ENCODE assay signal across 13 mouse cellular contexts in genomic region chr15:101420903-101421302, GRCm38 (mm10). TPM values are rescaled to one million over a fixed set of nuclear protein-coding genes. Genes with fewer than 3 reads are reported as not detected.
DNase-seq lines count a peak whose midpoint lies in the region; ATAC-seq and TF ChIP-seq lines count a peak whose summit lies in the region.
"Had no signal": no experiment of that assay in that cellular context is flagged by ENCODE, and none has a peak within 500 bp of the region (broad histone marks: within the 10 kb centered on the region; RNA-seq: fewer than 3 reads in every experiment).

No protein-coding gene starts in this region.

- TF ChIP-seq CTCF in liver, embryonic 14.5 days (IDR thresholded peaks at IDR 0.05; ENCODE audit: low read depth), result peak; percentile 14; the same call in 1 of the 2 replicates

- no peaks in the 10 kb centered on the region for H3K36me3 ChIP-seq in hindbrain, embryonic 11.5 days (ENCODE audit: control insufficient read depth, insufficient read depth, low read length)
- H3K36me3 ChIP-seq in hindbrain, embryonic 12.5 days, result no peaks in the 10 kb centered on the region
- H3K36me3 ChIP-seq in liver, embryonic 14.5 days (replicated peaks; ENCODE audit: control insufficient read depth, insufficient read depth, low read depth), result no peaks in the 10 kb centered on the region
- no peaks in the 10 kb centered on the region for H3K36me3 ChIP-seq in liver, embryonic 12.5 days

- no peak for TF ChIP-seq EP300 in liver, embryonic 14.5 days (IDR thresholded peaks at IDR 0.05; ENCODE audit: low read depth)

- H3K9me3 ChIP-seq in hindbrain, embryonic 11.5 days (ENCODE audit: control insufficient read depth, low read length), result no peaks in the 10 kb centered on the region
- H3K9me3 ChIP-seq in hindbrain, embryonic 12.5 days (replicated peaks), result no peaks in the 10 kb centered on the region
- no peaks in the 10 kb centered on the region for H3K9me3 ChIP-seq in liver, embryonic 14.5 days (ENCODE audit: control insufficient read depth, low read length)
- no peaks in the 10 kb centered on the region for H3K9me3 ChIP-seq in liver, embryonic 12.5 days (replicated peaks)
- H3K9me3 ChIP-seq: lung, embryonic 15.5 days had no signal

- no peak overlapping the region for H3K4me2 ChIP-seq in hindbrain, embryonic 11.5 days (replicated peaks; ENCODE audit: low read depth, low read length)
- H3K4me2 ChIP-seq in hindbrain, embryonic 12.5 days (replicated peaks), result no peak overlapping the region
- no peak overlapping the region for H3K4me2 ChIP-seq in liver, embryonic 14.5 days (ENCODE audit: low read depth)
- no peak overlapping the region for H3K4me2 ChIP-seq in liver, embryonic 12.5 days
- H3K4me2 ChIP-seq: lung, embryonic 15.5 days had no signal

- H3K4me3 ChIP-seq in hindbrain, embryonic 11.5 days (ENCODE audit: low read depth, low read length), result no peak overlapping the region
- H3K4me3 ChIP-seq in hindbrain, embryonic 12.5 days, result no peak overlapping the region
- no peak overlapping the region for H3K4me3 ChIP-seq in liver, embryonic 14.5 days (ENCODE audit: insufficient read depth in 1 of 2, low read depth in 2 of 2, low read length in 2 of 2)
- H3K4me3 ChIP-seq in liver, embryonic 12.5 days, result no peak overlapping the region
- H3K4me3 ChIP-seq: lung, embryonic 15.5 days had no signal

- DNase-seq in hindbrain, embryonic 11.5 days (ENCODE audit: low spot score), result peak; percentile 36
- no peak for DNase-seq in liver, embryonic 14.5 days (ENCODE audit: low read depth in 3 of 3, low spot score in 3 of 3)
- peak; percentile 25 for DNase-seq in MN1 (ENCODE audit: low spot score)
- DNase-seq in embryo, embryonic 10.5 days (ENCODE audit: low spot score), result peak; percentile 44
- DNase-seq in spleen, adult 18-20 months, result no peak
- DNase-seq: adrenal gland, postnatal 10 days; cerebellum, adult 11 months had no signal

- no peak for ATAC-seq in hindbrain, embryonic 11.5 days (ENCODE audit: low FRiP score)
- ATAC-seq in hindbrain, embryonic 12.5 days (ENCODE audit: low FRiP score), result no peak
- ATAC-seq in liver, embryonic 14.5 days (ENCODE audit: insufficient read depth), result no peak
- ATAC-seq in liver, embryonic 12.5 days, result no peak
- ATAC-seq in cerebellum, adult (ENCODE audit: insufficient number of reproducible peaks, low FRiP score, low TSS enrichment), result no peak
- ATAC-seq: intestine, embryonic 16.5 days had no signal

- H3K9ac ChIP-seq in hindbrain, embryonic 11.5 days (ENCODE audit: low read depth, low read length), result no peak overlapping the region
- H3K9ac ChIP-seq in hindbrain, embryonic 12.5 days, result no peak overlapping the region
- H3K9ac ChIP-seq in liver, embryonic 14.5 days (replicated peaks), result no peak overlapping the region
- H3K9ac ChIP-seq in liver, embryonic 12.5 days, result no peak overlapping the region
- H3K9ac ChIP-seq: lung, embryonic 15.5 days had no signal

- H3K27me3 ChIP-seq in hindbrain, embryonic 11.5 days (ENCODE audit: control insufficient read depth, insufficient read depth, low read length), result no peaks in the 10 kb centered on the region
- no peaks in the 10 kb centered on the region for H3K27me3 ChIP-seq in hindbrain, embryonic 12.5 days
- H3K27me3 ChIP-seq in liver, embryonic 14.5 days (ENCODE audit: control insufficient read depth, insufficient read depth, low read length), result no peaks in the 10 kb centered on the region
- no peaks in the 10 kb centered on the region; the same call in 1 of the 2 replicates for H3K27me3 ChIP-seq in liver, embryonic 12.5 days (replicated peaks)
- H3K27me3 ChIP-seq: lung, embryonic 15.5 days had no signal

- 63% methylated on average over 6 of the region's 6 CpGs for WGBS in hindbrain, embryonic 11.5 days
- WGBS in hindbrain, embryonic 12.5 days, result 62% methylated on average over 6 of the region's 6 CpGs
- 50% methylated on average over 4 of the region's 6 CpGs for WGBS in liver, embryonic 14.5 days (ENCODE audit: insufficient replicate concordance)
- WGBS in liver, embryonic 12.5 days (ENCODE audit: insufficient replicate concordance), result 46% methylated on average over 6 of the region's 6 CpGs

- H3K4me1 ChIP-seq in hindbrain, embryonic 11.5 days (replicated peaks; ENCODE audit: control insufficient read depth, insufficient read depth, low read length), result no peaks in the 10 kb centered on the region
- H3K4me1 ChIP-seq in hindbrain, embryonic 12.5 days, result peaks cover 4% of the 10 kb centered on the region; the same call in 1 of the 2 replicates
- no peaks in the 10 kb centered on the region for H3K4me1 ChIP-seq in liver, embryonic 14.5 days (replicated peaks; ENCODE audit: control insufficient read depth in 2 of 2, insufficient read depth in 2 of 2, low read length in 1 of 2)
- H3K4me1 ChIP-seq in liver, embryonic 12.5 days, result no peaks in the 10 kb centered on the region

- no peak overlapping the region for H3K27ac ChIP-seq in hindbrain, embryonic 11.5 days (ENCODE audit: low read depth, low read length)
- H3K27ac ChIP-seq in hindbrain, embryonic 12.5 days, result no peak overlapping the region
- no peak overlapping the region for H3K27ac ChIP-seq in liver, embryonic 14.5 days
- no peak overlapping the region for H3K27ac ChIP-seq in liver, embryonic 12.5 days
- H3K27ac ChIP-seq: lung, embryonic 15.5 days had no signal

RNA-seq across cellular contexts. Expression of gene Krt7, which starts 10.1 kb away (rescaled TPM):
- 9.0 and 12.0 TPM in 2 replicates for polyA plus RNA-seq in hindbrain, embryonic 11.5 days (2014; fragmentation: Nextera tagmentation; extraction: Ambion mirVana)
- 8.8 and 10.5 TPM in 2 replicates for polyA plus RNA-seq in hindbrain, embryonic 12.5 days (2016; fragmentation: Nextera tagmentation; extraction: Ambion mirVana)
- polyA plus RNA-seq in liver, embryonic 14.5 days (2012; rRNA removed), result 0.82 and 0.85 TPM in 2 replicates
- polyA plus RNA-seq in liver, embryonic 14.5 days (2014; fragmentation: Nextera tagmentation; extraction: Ambion mirVana), result 1.5 TPM in 2 replicates
- 6.0 and 6.1 TPM in 2 replicates for polyA plus RNA-seq in liver, embryonic 12.5 days (2016; fragmentation: Nextera tagmentation; extraction: Ambion mirVana)

RNA-seq across cellular contexts. Expression of gene Krt87, which starts 17.7 kb away (rescaled TPM):
- polyA plus RNA-seq in hindbrain, embryonic 11.5 days (2014; fragmentation: Nextera tagmentation; extraction: Ambion mirVana), result 0.08 TPM in 1 of 2 replicates, not detected in the other
- polyA plus RNA-seq in hindbrain, embryonic 12.5 days (2016; fragmentation: Nextera tagmentation; extraction: Ambion mirVana), result 0.39 and 0.48 TPM in 2 replicates
- not detected in 2 replicates for polyA plus RNA-seq in liver, embryonic 14.5 days (2012; rRNA removed)
- polyA plus RNA-seq in liver, embryonic 14.5 days (2014; fragmentation: Nextera tagmentation; extraction: Ambion mirVana), result not detected in 2 replicates
- not detected in 2 replicates for polyA plus RNA-seq in liver, embryonic 12.5 days (2016; fragmentation: Nextera tagmentation; extraction: Ambion mirVana)

RNA-seq across cellular contexts. Expression of gene Krt88, which starts 26.6 kb away (rescaled TPM):
- polyA plus RNA-seq in hindbrain, embryonic 11.5 days (2014; fragmentation: Nextera tagmentation; extraction: Ambion mirVana), result not detected in 2 replicates
- polyA plus RNA-seq in hindbrain, embryonic 12.5 days (2016; fragmentation: Nextera tagmentation; extraction: Ambion mirVana), result not detected in 2 replicates
- not detected in 2 replicates for polyA plus RNA-seq in liver, embryonic 14.5 days (2012; rRNA removed)
- polyA plus RNA-seq in liver, embryonic 14.5 days (2014; fragmentation: Nextera tagmentation; extraction: Ambion mirVana), result not detected in 2 replicates
- polyA plus RNA-seq in liver, embryonic 12.5 days (2016; fragmentation: Nextera tagmentation; extraction: Ambion mirVana), result not detected in 2 replicates
- polyA plus RNA-seq: heart, embryonic 16.5 days; lung, embryonic 15.5 days had no signal

RNA-seq across cellular contexts. Expression of gene Krt81, which starts 42.6 kb away (rescaled TPM):
- not detected in 2 replicates for polyA plus RNA-seq in hindbrain, embryonic 11.5 days (2014; fragmentation: Nextera tagmentation; extraction: Ambion mirVana)
- not detected in 2 replicates for polyA plus RNA-seq in hindbrain, embryonic 12.5 days (2016; fragmentation: Nextera tagmentation; extraction: Ambion mirVana)
- polyA plus RNA-seq in liver, embryonic 14.5 days (2012; rRNA removed), result not detected in 2 replicates
- not detected in 2 replicates for polyA plus RNA-seq in liver, embryonic 14.5 days (2014; fragmentation: Nextera tagmentation; extraction: Ambion mirVana)
- polyA plus RNA-seq in liver, embryonic 12.5 days (2016; fragmentation: Nextera tagmentation; extraction: Ambion mirVana), result not detected in 2 replicates
- polyA plus RNA-seq: heart, embryonic 16.5 days; intestine, embryonic 16.5 days; lung, embryonic 15.5 days had no signal

RNA-seq across cellular contexts. Expression of gene Krt80, which starts 50.9 kb away (rescaled TPM):
- polyA plus RNA-seq in hindbrain, embryonic 11.5 days (2014; fragmentation: Nextera tagmentation; extraction: Ambion mirVana), result 0.09 TPM in 1 of 2 replicates, not detected in the other
- polyA plus RNA-seq in hindbrain, embryonic 12.5 days (2016; fragmentation: Nextera tagmentation; extraction: Ambion mirVana), result 0.14 and 0.21 TPM in 2 replicates
- polyA plus RNA-seq in liver, embryonic 14.5 days (2012; rRNA removed), result 0.15 and 0.19 TPM in 2 replicates
- polyA plus RNA-seq in liver, embryonic 14.5 days (2014; fragmentation: Nextera tagmentation; extraction: Ambion mirVana), result 0.27 TPM in 2 replicates
- polyA plus RNA-seq in liver, embryonic 12.5 days (2016; fragmentation: Nextera tagmentation; extraction: Ambion mirVana), result 0.11 and 0.16 TPM in 2 replicates

Comparison
In these comparisons a context has a peak if more than half of its experiments do, and no peak if none do; other contexts are left out.
1. DNase-seq: peak in hindbrain, embryonic 11.5 days (single experiment), MN1 (single experiment) and embryo, embryonic 10.5 days (single experiment); none in liver, embryonic 14.5 days (0 of 3) and spleen, adult 18-20 months (0 of 2).